Mouse (Mus musculus): Measurements from ENCODE around the gene Styxl1. TPM values are rescaled to one million over a fixed set of nuclear protein-coding genes. Genes with fewer than 3 reads are reported as not detected.

The Styxl1 gene
- polyA plus RNA-seq, 2 experiments = 0.08 to 0.15 TPM

GRCm38 (mm10) chr5:135744742-135745141 is 33.4 kb downstream of the Styxl1 start:
- Histone ChIP-seq H3K27ac (replicated peaks; ENCODE audit: low read depth, low read length) (0 out of 2 replicates have a peak overlapping the region, but pooled peaks have one; percentile 58), H3K9me3 (ENCODE audit: control insufficient read depth, low read length) (no peaks in the 10 kb centered on the region; the same call in 1 of the 2 replicates), H3K36me3 (ENCODE audit: control insufficient read depth, insufficient read depth, low read length) (no peaks in the 10 kb centered on the region; the same call in 1 of the 2 replicates), H3K9ac (ENCODE audit: low read depth, low read length, severe bottlenecking) (peak overlapping the region; percentile 43), H3K27me3 (ENCODE audit: control insufficient read depth, insufficient read depth, low read length) (no peaks in the 10 kb centered on the region), H3K4me2 (replicated peaks; ENCODE audit: low read depth, low read length, severe bottlenecking) (peak overlapping the region; percentile 82), H3K4me1 (ENCODE audit: control insufficient read depth, insufficient read depth, low read length) (peaks cover 13% of the 10 kb centered on the region; the same call in 1 of the 2 replicates), H3K4me3 (replicated peaks; ENCODE audit: low read length) (peak overlapping the region; percentile 83)
- WGBS = 19% methylated on average over 12 of the region's 12 CpGs
- ATAC-seq (ENCODE audit: low FRiP score, low read depth) = no peak
- no peak for TF ChIP-seq POLR2A (IDR thresholded peaks at IDR 0.05; ENCODE audit: borderline replicate concordance, extremely low read depth, insufficient read depth, insufficient read length)
- DNase-seq (ENCODE audit: low spot score) = no peak

GRCm38 (mm10) chr5:135743741-135744609 is 34.2 kb downstream of the Styxl1 start, which contains the start of gene Tmem120a:
Gene Tmem120a (minus strand): TSS chr5:135744448.
- Histone ChIP-seq H3K27ac (replicated peaks; ENCODE audit: low read depth, low read length) (peak within 1 kb of the TSS; percentile 58; the same call in 1 of the 2 replicates), H3K36me3 (ENCODE audit: control insufficient read depth, insufficient read depth, low read length) (no peaks in the 10 kb centered on the region; the same call in 1 of the 2 replicates), H3K27me3 (ENCODE audit: control insufficient read depth, insufficient read depth, low read length) (no peaks in the 10 kb centered on the region), H3K4me3 (replicated peaks; ENCODE audit: low read length) (peak within 1 kb of the TSS; percentile 83), H3K4me2 (replicated peaks; ENCODE audit: low read depth, low read length, severe bottlenecking) (peak within 1 kb of the TSS; percentile 82), H3K9me3 (ENCODE audit: control insufficient read depth, low read length) (no peaks in the 10 kb centered on the region; the same call in 1 of the 2 replicates), H3K9ac (ENCODE audit: low read depth, low read length, severe bottlenecking) (peak within 1 kb of the TSS; percentile 67), H3K4me1 (ENCODE audit: control insufficient read depth, insufficient read depth, low read length) (peaks cover 13% of the 10 kb centered on the region; the same call in 1 of the 2 replicates)
- TF ChIP-seq POLR2A (IDR thresholded peaks at IDR 0.05; ENCODE audit: borderline replicate concordance, extremely low read depth, insufficient read depth, insufficient read length) = 0 out of 2 replicates have a peak, but pooled peaks have one; percentile 30
- DNase-seq (ENCODE audit: low spot score) (peak; percentile 95), ATAC-seq (ENCODE audit: low FRiP score, low read depth) (peak; percentile 97)
- WGBS = under 1% methylated on average over 50 of the region's 60 CpGs

DNA sequence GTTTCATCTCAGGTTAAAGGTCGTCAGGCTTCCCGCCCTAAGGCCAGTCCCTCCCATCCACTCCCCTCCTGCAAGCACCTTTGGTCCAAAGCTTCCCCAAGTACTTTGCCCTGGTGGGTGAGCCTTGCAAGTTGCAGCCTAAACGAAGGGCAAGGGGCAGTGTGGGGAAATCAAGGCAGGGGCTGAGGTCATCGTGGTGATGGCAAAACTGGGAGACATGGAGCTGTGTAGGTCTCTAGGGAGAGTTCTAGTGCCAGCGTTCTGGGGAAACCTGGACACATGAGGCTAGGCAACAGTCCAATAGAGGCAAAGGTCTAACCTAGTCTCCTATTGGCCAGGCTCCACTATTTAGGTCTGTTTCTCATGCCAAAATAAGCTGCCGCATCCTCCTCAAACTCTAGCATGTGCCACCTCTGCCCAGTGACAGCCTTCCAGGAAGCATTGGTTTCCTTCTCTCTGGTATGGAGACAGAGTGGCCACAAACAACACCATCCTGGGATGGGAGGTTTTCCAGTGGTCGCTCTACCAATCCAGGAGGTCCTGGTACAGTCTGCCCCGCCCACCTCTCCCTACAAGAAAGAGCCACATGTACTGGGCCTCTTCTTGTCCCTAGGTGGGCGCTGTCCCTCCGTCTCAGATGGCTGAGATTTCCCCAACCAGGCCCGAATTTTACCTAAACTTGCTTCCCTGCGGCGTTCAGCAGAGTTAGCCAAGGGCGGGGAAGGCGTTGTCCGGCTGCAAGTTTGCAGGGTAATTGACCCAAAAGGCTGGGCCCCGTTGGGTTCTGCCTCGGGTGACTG is 35.0 kb downstream of the Styxl1 start:
- H3K36me3 ChIP-seq (ENCODE audit: control insufficient read depth, insufficient read depth, low read length) = peaks cover 3% of the 10 kb centered on the region; the same call in 1 of the 2 replicates
- 18% methylated on average over 18 of the region's 18 CpGs for WGBS
- peak overlapping the region; percentile 83 for H3K4me3 ChIP-seq (replicated peaks; ENCODE audit: low read length)
- H3K4me1 ChIP-seq (ENCODE audit: control insufficient read depth, insufficient read depth, low read length) = peaks cover 13% of the 10 kb centered on the region; the same call in 1 of the 2 replicates
- no peaks in the 10 kb centered on the region; the same call in 1 of the 2 replicates for H3K9me3 ChIP-seq (ENCODE audit: control insufficient read depth, low read length)
- ATAC-seq (ENCODE audit: low FRiP score, low read depth) = no peak
- no peak for DNase-seq (ENCODE audit: low spot score)
- no peaks in the 10 kb centered on the region for H3K27me3 ChIP-seq (ENCODE audit: control insufficient read depth, insufficient read depth, low read length)
- peak overlapping the region; percentile 82 for H3K4me2 ChIP-seq (replicated peaks; ENCODE audit: low read depth, low read length, severe bottlenecking)
- TF ChIP-seq POLR2A (IDR thresholded peaks at IDR 0.05; ENCODE audit: borderline replicate concordance, extremely low read depth, insufficient read depth, insufficient read length) = no peak
- H3K9ac ChIP-seq (ENCODE audit: low read depth, low read length, severe bottlenecking) = peak overlapping the region; percentile 67
- no peak overlapping the region for H3K27ac ChIP-seq (replicated peaks; ENCODE audit: low read depth, low read length)

DNA sequence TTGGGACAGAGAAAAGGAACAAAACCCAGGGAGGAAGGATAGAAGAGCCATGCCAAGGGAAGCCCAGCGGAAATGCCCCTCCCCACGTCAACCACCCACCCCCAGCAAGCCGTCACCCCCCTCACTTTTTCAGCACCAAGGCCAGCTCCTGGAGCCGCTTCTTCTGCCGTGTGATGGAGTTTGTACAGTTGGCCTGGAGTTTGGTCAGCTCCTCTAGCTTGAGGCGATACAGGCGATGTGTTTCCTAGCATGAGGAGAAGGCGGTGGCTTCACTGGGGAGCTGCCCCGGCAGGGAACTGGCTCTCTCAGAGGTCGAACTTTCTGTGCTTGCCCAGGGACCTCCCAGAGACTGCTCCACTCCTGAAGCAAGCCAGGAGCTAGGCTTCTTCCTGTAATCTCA is 36.0 kb downstream of the Styxl1 start:
- H3K27ac ChIP-seq (replicated peaks; ENCODE audit: low read depth, low read length) = no peak overlapping the region
- H3K4me3 ChIP-seq (replicated peaks; ENCODE audit: low read length) = no peak overlapping the region
- H3K36me3 ChIP-seq (ENCODE audit: control insufficient read depth, insufficient read depth, low read length) = peaks cover 7% of the 10 kb centered on the region; the same call in 1 of the 2 replicates
- H3K4me2 ChIP-seq (replicated peaks; ENCODE audit: low read depth, low read length, severe bottlenecking) = no peak overlapping the region
- H3K9me3 ChIP-seq (ENCODE audit: control insufficient read depth, low read length) = no peaks in the 10 kb centered on the region
- no peak for DNase-seq (ENCODE audit: low spot score)
- H3K27me3 ChIP-seq (ENCODE audit: control insufficient read depth, insufficient read depth, low read length) = no peaks in the 10 kb centered on the region
- peaks cover 13% of the 10 kb centered on the region; the same call in 1 of the 2 replicates for H3K4me1 ChIP-seq (ENCODE audit: control insufficient read depth, insufficient read depth, low read length)
- WGBS = 59% methylated on average over 10 of the region's 10 CpGs
- no peak for TF ChIP-seq POLR2A (IDR thresholded peaks at IDR 0.05; ENCODE audit: borderline replicate concordance, extremely low read depth, insufficient read depth, insufficient read length)
- no peak overlapping the region for H3K9ac ChIP-seq (ENCODE audit: low read depth, low read length, severe bottlenecking)
- ATAC-seq (ENCODE audit: low FRiP score, low read depth) = no peak

GRCm38 (mm10) chr5:135738266-135738665 is 39.9 kb downstream of the Styxl1 start:
- no peak for TF ChIP-seq POLR2A (IDR thresholded peaks at IDR 0.05; ENCODE audit: borderline replicate concordance, extremely low read depth, insufficient read depth, insufficient read length)
- Histone ChIP-seq H3K36me3 (ENCODE audit: control insufficient read depth, insufficient read depth, low read length) (peaks cover 46% of the 10 kb centered on the region), H3K9ac (ENCODE audit: low read depth, low read length, severe bottlenecking) (no peak overlapping the region), H3K9me3 (ENCODE audit: control insufficient read depth, low read length) (no peaks in the 10 kb centered on the region), H3K27ac (replicated peaks; ENCODE audit: low read depth, low read length) (no peak overlapping the region), H3K4me1 (ENCODE audit: control insufficient read depth, insufficient read depth, low read length) (peaks cover 6% of the 10 kb centered on the region; the same call in 1 of the 2 replicates), H3K4me2 (replicated peaks; ENCODE audit: low read depth, low read length, severe bottlenecking) (no peak overlapping the region), H3K4me3 (replicated peaks; ENCODE audit: low read length) (no peak overlapping the region), H3K27me3 (ENCODE audit: control insufficient read depth, insufficient read depth, low read length) (no peaks in the 10 kb centered on the region)
- 20% methylated on average over 6 of the region's 6 CpGs for WGBS
- ATAC-seq (ENCODE audit: low FRiP score, low read depth) (no peak), DNase-seq (ENCODE audit: low spot score) (no peak)
